Mouse (Mus musculus): Measurements from ENCODE around the gene Yipf2.

GRCm38 (mm10) chr9:21605865-21606264 is 13.2 kb upstream of the Yipf2 start:
- TF ChIP-seq CTCF (IDR thresholded peaks at IDR 0.05; ENCODE audit: control insufficient read depth, insufficient read depth, low read length), result no peak
- TF ChIP-seq POLR2A (IDR thresholded peaks at IDR 0.05; ENCODE audit: borderline replicate concordance, control insufficient read depth, low read depth, low read length), result no peak

All from bone marrow, adult 2 months (tissue).